Mouse (Mus musculus) left cerebral cortex, adult 9 months (tissue): Measurements from ENCODE around the gene 4930535I16Rik.

Experiments
- DNase-seq, 2 experiments: peaks; one replicate each; pipeline ENCODE4 v3.0.0; 2022; ENCODE audit warnings: low spot score in 2 of 2

Gene 4930535I16Rik

GRCm38 (mm10) chr4:123905126-123905668 lies 12.6 kb downstream of the 4930535I16Rik start:
- no peak for DNase-seq

GRCm38 (mm10) chr4:123904333-123905125 lies 13.3 kb downstream of the 4930535I16Rik start, which contains the start of gene Mycbp:
Gene Mycbp, plus strand, starts transcription at chr4:123904832.
- DNase-seq = peak; percentile 95 to 98

DNA sequence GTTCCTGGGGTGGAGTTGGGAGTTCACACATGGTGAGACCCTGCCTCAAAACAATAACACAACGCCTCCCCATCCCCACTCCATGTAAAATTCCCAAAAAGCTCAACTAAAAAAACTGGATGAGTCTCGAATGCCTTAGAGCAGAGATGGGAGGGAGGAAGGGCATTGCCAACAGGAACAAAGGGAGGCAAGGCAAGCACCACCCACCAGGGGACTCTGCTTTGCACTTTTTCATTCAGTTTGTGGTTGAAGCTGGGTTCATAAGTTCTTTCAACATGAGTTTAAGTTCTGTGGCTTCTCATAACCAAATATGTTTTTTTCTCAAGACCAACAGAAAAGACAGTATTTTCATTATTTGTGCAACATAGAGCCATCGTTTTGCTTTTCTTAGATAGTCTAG lies 14.4 kb downstream of the 4930535I16Rik start:
- DNase-seq = no peak

GRCm38 (mm10) chr4:123898696-123899095 lies 19.1 kb downstream of the 4930535I16Rik start:
- DNase-seq = peak in 1 of 2 experiments; percentile 39

- no peak for DNase-seq
Measured at GRCm38 (mm10) chr4:123894295-123894694, 23.5 kb downstream of the 4930535I16Rik start.

DNA sequence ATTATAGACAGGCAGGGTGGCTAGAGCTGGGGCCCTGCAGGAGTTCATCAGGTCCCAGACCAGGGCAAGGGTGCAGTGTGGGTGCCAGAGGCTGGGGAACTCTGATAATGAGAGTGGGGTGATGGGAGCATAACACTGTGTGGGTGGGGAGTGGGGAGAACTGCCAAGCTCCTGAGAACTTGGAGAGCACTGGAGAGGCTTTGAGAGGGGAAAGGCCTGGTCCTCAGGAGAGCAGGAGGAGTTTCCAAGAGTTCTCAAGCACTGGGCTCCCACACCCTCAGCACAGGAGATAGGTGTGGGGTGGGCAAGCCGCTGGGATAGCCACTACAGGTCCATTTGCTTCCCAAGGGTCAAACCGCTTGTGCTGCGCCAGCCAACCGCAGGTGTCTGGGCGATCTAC lies 24.1 kb downstream of the 4930535I16Rik start:
- DNase-seq = no peak
